Mouse (Mus musculus): ENCODE measurements around the gene Rab8a.

- TF ChIP-seq CTCF (IDR thresholded peaks at IDR 0.05; ENCODE audit: low read depth, low read length) (no peak), POLR2A (IDR thresholded peaks at IDR 0.05; ENCODE audit: borderline replicate concordance, low read depth, low read length) (no peak)
These were observed 28.1 kb upstream of the Rab8a start for GRCm38 (mm10) chr8:72132891-72133290.
